Mouse (Mus musculus) kidney, adult 18-20 months (tissue): Measurements from ENCODE around the gene Wdr90.
A peak's percentile ranks its signal among the peaks of the same experiment; 100 is the strongest.

Source experiments
- DNase-seq: peaks from one replicate; pipeline ENCODE4 v3.0.0; 2021

Gene Wdr90

DNA sequence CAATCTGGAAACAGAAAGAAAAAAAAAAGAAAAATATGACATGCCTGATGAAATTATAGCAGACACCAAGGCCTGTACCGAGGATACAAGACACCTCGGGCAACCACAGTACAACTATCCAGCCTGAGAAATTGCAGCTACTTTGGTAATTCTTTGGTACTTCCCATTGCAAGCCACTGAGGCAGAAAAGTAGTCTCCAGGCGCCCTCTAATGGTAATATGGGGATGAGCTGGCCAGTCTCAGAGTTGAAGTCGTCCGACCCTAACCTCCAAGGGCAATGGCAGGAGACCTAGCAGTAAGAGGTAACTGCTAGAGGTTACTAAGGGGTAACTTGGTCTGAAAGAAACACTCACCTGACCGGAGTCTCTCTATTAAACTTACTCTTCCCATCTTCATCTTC is 60.3 kb downstream of the Wdr90 start:
- DNase-seq, result peak; percentile 78

DNA sequence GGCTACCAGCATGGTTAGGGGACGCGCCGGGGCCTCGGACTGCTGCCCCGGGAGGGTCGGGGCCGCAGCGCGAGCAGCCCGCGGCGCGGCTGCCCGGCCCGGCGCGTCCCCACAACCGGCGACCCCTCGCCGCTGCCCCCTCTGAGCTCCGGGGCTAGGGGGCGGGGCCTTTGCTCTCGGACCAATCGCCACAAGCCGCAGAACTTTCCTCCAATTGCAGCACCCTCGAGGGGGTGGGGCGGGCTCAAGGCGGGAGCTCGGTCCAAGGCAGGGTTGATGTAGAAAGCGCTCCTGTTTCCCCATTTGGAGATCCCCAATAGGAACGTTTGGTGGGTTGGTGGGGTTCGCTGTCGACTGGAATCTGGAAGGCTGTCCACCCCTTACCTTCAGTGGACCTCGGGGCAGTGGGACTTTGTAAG is 64.3 kb downstream of the Wdr90 start, which contains the start of gene Metrn:
TSS of gene Metrn (minus strand) at position 186 of the 419 bp plus-strand sequence.
- DNase-seq, result peak; percentile 89

- DNase-seq, result peak; percentile 59
These were observed 65.0 kb downstream of the Wdr90 start for GRCm38 (mm10) chr17:25796211-25796771.

DNA sequence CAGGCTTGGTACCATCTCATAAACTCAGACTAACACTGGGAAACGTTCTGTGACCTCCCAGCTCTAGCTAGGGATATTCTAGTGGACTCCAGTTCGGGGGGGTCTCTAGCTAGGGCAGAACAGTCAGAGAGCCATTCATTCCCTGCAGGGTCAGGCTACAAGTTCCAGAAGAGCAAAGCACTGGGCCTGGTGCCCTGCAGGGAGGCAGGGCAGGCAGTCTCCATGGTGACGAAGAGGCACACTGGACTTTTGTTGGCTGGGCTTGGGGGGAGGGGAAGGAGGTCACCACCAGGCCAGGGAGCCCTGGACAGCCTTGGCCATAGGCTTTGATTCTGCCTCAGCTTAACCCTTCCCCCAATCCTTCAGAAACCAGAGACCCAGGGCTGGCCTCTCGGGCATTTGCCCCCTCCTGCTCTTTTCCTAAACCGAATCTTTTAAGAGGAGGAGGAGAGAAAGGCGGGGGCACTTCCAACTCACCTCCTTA is 65.7 kb downstream of the Wdr90 start, which contains the start of gene AC134908.4:
TSS of gene AC134908.4 (minus strand) at position 51 of the 484 bp plus-strand sequence.
- DNase-seq, result peak; percentile 61

DNA sequence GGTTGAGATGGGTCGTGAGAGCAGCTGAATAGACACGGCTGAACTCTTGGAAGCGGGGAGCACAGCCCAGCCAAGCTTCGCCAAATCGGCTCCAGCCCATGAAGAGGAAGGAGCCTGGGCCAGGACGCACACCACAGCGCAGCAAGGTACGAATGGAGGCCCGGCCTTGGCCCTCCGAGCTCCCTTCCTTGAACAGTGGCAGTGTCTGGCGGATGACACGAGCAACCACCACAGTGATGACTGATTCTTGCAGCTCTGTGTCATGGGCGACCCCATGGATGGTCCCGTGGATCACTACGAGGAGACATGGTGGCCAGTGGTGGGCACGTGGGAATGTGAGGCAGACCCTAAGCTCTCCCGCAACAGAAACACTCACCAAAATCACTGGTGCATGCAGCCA is 66.3 kb downstream of the Wdr90 start:
- no peak for DNase-seq
